ENCODE assay signal across 11 mouse cellular contexts in the genomic region with DNA sequence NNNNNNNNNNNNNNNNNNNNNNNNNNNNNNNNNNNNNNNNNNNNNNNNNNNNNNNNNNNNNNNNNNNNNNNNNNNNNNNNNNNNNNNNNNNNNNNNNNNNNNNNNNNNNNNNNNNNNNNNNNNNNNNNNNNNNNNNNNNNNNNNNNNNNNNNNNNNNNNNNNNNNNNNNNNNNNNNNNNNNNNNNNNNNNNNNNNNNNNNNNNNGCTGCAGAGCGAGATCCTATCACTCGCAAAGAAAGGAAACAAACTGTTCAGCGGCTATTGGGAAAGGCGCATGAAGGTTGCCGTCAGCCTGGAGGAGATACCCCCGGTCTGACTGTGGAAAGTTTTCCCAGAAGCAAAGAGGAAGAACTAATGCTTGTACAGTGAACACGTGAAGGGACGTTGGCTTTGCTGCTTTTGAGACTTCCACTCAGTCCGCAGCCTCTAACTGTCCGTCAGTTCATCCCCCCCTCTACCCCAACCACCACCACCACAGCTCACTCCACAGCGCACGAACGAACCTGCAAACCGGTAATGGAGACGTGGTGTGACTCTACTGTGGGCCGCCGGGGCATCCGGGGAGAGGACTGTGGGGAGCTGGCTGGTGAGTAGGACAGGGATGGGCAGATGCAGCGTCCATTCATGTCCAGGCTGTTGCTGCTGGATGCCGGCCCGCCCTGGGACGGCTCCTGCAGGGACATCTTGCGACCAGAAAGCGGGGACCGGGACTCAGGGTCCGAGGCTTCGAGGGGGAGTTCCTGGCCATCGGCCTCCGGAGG. TPM values are rescaled to one million over a fixed set of nuclear protein-coding genes. Genes with fewer than 3 reads are reported as not detected.
DNase-seq lines count a peak whose midpoint lies in the region; ATAC-seq and TF ChIP-seq lines count a peak whose summit lies in the region.
"Had no signal": no experiment of that assay in that cellular context is flagged by ENCODE, and none has a peak within 500 bp of the region (broad histone marks: within the 10 kb centered on the region; RNA-seq: fewer than 3 reads in every experiment).

No protein-coding gene starts in this region.

- in situ Hi-C loops in ES-E14 (cut with MboI; ENCODE audit: low sequenced_read_pairs in 2 of 2, unreplicated experiment in 2 of 2) = no loop called here

- 27% methylated on average over 29 of the region's 29 CpGs for WGBS in cerebellum, adult 2 months
- 72% methylated on average over 29 of the region's 29 CpGs for WGBS in kidney, embryonic 16.5 days
- WGBS in intestine, postnatal 0 days = 61% methylated on average over 29 of the region's 29 CpGs

- H3K4me3 ChIP-seq in cerebellum, adult 2 months (replicated peaks; ENCODE audit: insufficient read depth, low read depth, low read length) = no peak overlapping the region
- H3K4me3 ChIP-seq in kidney, embryonic 16.5 days (ENCODE audit: low read length) = peak overlapping the region; percentile 17
- H3K4me3 ChIP-seq in ES-E14 (ENCODE audit: insufficient read depth in 1 of 2, low read depth in 1 of 2, low read length in 2 of 2, poor library complexity in 1 of 2, severe bottlenecking in 1 of 2) = peak overlapping the region; percentile 42
- H3K4me3 ChIP-seq in intestine, postnatal 0 days (ENCODE audit: low read depth, low read length) = no peak overlapping the region
- H3K4me3 ChIP-seq: midbrain, embryonic 15.5 days had no signal

- DNase-seq in cerebellum, adult 2 months = peak in 1 of 2 experiments; percentile 58
- no peak for DNase-seq in cerebellum, adult 9-11 months
- no peak for DNase-seq in kidney, adult 18-20 months
- DNase-seq in ES-E14 (ENCODE audit: low read depth, low spot score) = no peak
- no peak for DNase-seq in ovary, adult 18-20 months (ENCODE audit: low spot score)
- no peak for DNase-seq in layer of hippocampus, adult 11-12 months (ENCODE audit: low spot score)
- DNase-seq: layer of hippocampus, postnatal 36 days had no signal

- H3K4me1 ChIP-seq in cerebellum, adult 2 months (ENCODE audit: control insufficient read depth, insufficient read depth, low read length) = peaks cover 30% of the 10 kb centered on the region
- no peaks in the 10 kb centered on the region for H3K4me1 ChIP-seq in kidney, embryonic 16.5 days (ENCODE audit: insufficient read depth, low read length)
- H3K4me1 ChIP-seq in ES-E14 (ENCODE audit: control insufficient read depth in 2 of 2, insufficient read depth in 2 of 2, low read length in 2 of 2, poor library complexity in 1 of 2) = peaks cover 5 to 13% of the 10 kb centered on the region in 2 experiments
- H3K4me1 ChIP-seq in intestine, postnatal 0 days (replicated peaks; ENCODE audit: control insufficient read depth, insufficient read depth, low read length) = no peaks in the 10 kb centered on the region
- H3K4me1 ChIP-seq: midbrain, embryonic 15.5 days had no signal

- no peaks in the 10 kb centered on the region for H3K27me3 ChIP-seq in cerebellum, adult 2 months (ENCODE audit: control insufficient read depth, insufficient read depth, low read length)
- H3K27me3 ChIP-seq in kidney, embryonic 16.5 days (ENCODE audit: insufficient read depth, low read length) = no peaks in the 10 kb centered on the region
- H3K27me3 ChIP-seq in intestine, postnatal 0 days (replicated peaks; ENCODE audit: control insufficient read depth, insufficient read depth, low read length) = no peaks in the 10 kb centered on the region
- H3K27me3 ChIP-seq: midbrain, embryonic 15.5 days had no signal

- peak overlapping the region; percentile 80 for H3K27ac ChIP-seq in cerebellum, adult 2 months (ENCODE audit: insufficient read depth, low read length)
- peak overlapping the region; percentile 86 for H3K27ac ChIP-seq in kidney, embryonic 16.5 days (ENCODE audit: low read length)
- no peak overlapping the region for H3K27ac ChIP-seq in ES-E14 (ENCODE audit: insufficient read depth, low read depth, low read length, poor library complexity, severe bottlenecking)
- peak overlapping the region; percentile 46; the same call in 1 of the 2 replicates for H3K27ac ChIP-seq in intestine, postnatal 0 days (ENCODE audit: low read depth, low read length)
- H3K27ac ChIP-seq: hindbrain, embryonic 14.5 days; midbrain, embryonic 15.5 days had no signal

- peaks cover 12% of the 10 kb centered on the region for H3K36me3 ChIP-seq in kidney, embryonic 16.5 days (ENCODE audit: insufficient read depth, low read length)
- peaks cover 5% of the 10 kb centered on the region; the same call in 1 of the 2 replicates for H3K36me3 ChIP-seq in ES-E14 (ENCODE audit: control insufficient read depth, insufficient read depth, low read length, poor library complexity, severe bottlenecking)
- H3K36me3 ChIP-seq in intestine, postnatal 0 days (ENCODE audit: control insufficient read depth, insufficient read depth) = peaks cover 10% of the 10 kb centered on the region; the same call in 1 of the 2 replicates

- H3K4me2 ChIP-seq in kidney, embryonic 16.5 days (replicated peaks; ENCODE audit: low read depth, low read length) = peak overlapping the region; percentile 34
- peak overlapping the region; percentile 21 for H3K4me2 ChIP-seq in intestine, postnatal 0 days (replicated peaks; ENCODE audit: low read depth)
- H3K4me2 ChIP-seq: hindbrain, embryonic 14.5 days; midbrain, embryonic 15.5 days had no signal

- no peak for TF ChIP-seq CTCF in cerebellum, adult 2 months (IDR thresholded peaks at IDR 0.05; ENCODE audit: borderline replicate concordance, insufficient read depth, low read depth, low read length)
- TF ChIP-seq CTCF in intestine, postnatal 0 days (IDR thresholded peaks at IDR 0.05; ENCODE audit: low read depth) = no peak

- no peak for TF ChIP-seq POLR2A in cerebellum, adult 2 months (IDR thresholded peaks at IDR 0.05; ENCODE audit: borderline replicate concordance, insufficient read depth, low read length)

- peak overlapping the region; percentile 52 for H3K9ac ChIP-seq in kidney, embryonic 16.5 days (replicated peaks; ENCODE audit: low read length)
- peak overlapping the region; percentile 2 for H3K9ac ChIP-seq in ES-E14 (ENCODE audit: insufficient read depth, low read depth, low read length, poor library complexity, severe bottlenecking)
- no peak overlapping the region for H3K9ac ChIP-seq in intestine, postnatal 0 days (ENCODE audit: low read depth, low read length)
- H3K9ac ChIP-seq: hindbrain, embryonic 14.5 days; midbrain, embryonic 15.5 days had no signal

- ATAC-seq in kidney, embryonic 16.5 days (ENCODE audit: low FRiP score, low TSS enrichment) = peak; percentile 22; the same call in 1 of the 2 replicates
- ATAC-seq in intestine, postnatal 0 days = no peak
- ATAC-seq: midbrain, embryonic 15.5 days had no signal

- no peaks in the 10 kb centered on the region for H3K9me3 ChIP-seq in kidney, embryonic 16.5 days (ENCODE audit: low read length)
- no peaks in the 10 kb centered on the region for H3K9me3 ChIP-seq in ES-E14 (ENCODE audit: control insufficient read depth, insufficient read depth, low read depth, low read length)
- no peaks in the 10 kb centered on the region for H3K9me3 ChIP-seq in intestine, postnatal 0 days (ENCODE audit: control insufficient read depth)
- H3K9me3 ChIP-seq: midbrain, embryonic 15.5 days had no signal

TF ChIP-seq in ES-E14, 5 proteins besides CTCF, POLR2A, EP300 and RAD21:
- TF ChIP-seq ZNF384 (IDR thresholded peaks at IDR 0.05; ENCODE audit: low read depth, low read length) (no peak), HCFC1 (IDR thresholded peaks at IDR 0.05; ENCODE audit: borderline replicate concordance, insufficient read depth, low read length) (no peak), ZC3H11A (IDR thresholded peaks at IDR 0.05; ENCODE audit: borderline replicate concordance, low read depth, low read length) (no peak), CHD2 (IDR thresholded peaks at IDR 0.05; ENCODE audit: low read depth, low read length) (no peak), MAFK (IDR thresholded peaks at IDR 0.05; ENCODE audit: insufficient read depth, low read depth, low read length) (no peak)

RNA-seq across cellular contexts. Expression of gene Camkk2, which starts 15.8 kb away (rescaled TPM):
- polyA plus RNA-seq in cerebellum, adult 2 months (2012; rRNA removed) = 212 and 243 TPM in 2 replicates
- 35.6 and 44.7 TPM in 2 replicates for polyA plus RNA-seq in kidney, embryonic 16.5 days (2015; fragmentation: Nextera tagmentation; extraction: Ambion mirVana)
- total RNA-seq in ES-E14 (2012; rRNA removed) = 12.7 and 16.1 TPM in 2 replicates
- 11.0 and 13.4 TPM in 2 replicates for polyA plus RNA-seq in intestine, postnatal 0 days (2015; fragmentation: Nextera tagmentation; extraction: Ambion mirVana)

RNA-seq across cellular contexts. Expression of gene P2rx4, which starts 56.1 kb away (rescaled TPM):
- 42.0 and 48.3 TPM in 2 replicates for polyA plus RNA-seq in cerebellum, adult 2 months (2012; rRNA removed)
- 25.0 and 26.1 TPM in 2 replicates for polyA plus RNA-seq in kidney, embryonic 16.5 days (2015; fragmentation: Nextera tagmentation; extraction: Ambion mirVana)
- total RNA-seq in ES-E14 (2012; rRNA removed) = 7.5 and 12.6 TPM in 2 replicates
- polyA plus RNA-seq in intestine, postnatal 0 days (2015; fragmentation: Nextera tagmentation; extraction: Ambion mirVana) = 90.3 and 104 TPM in 2 replicates

RNA-seq across cellular contexts. Expression of gene Anapc5, which starts 57.7 kb away (rescaled TPM):
- polyA plus RNA-seq in cerebellum, adult 2 months (2012; rRNA removed) = 325 and 326 TPM in 2 replicates
- 441 and 462 TPM in 2 replicates for polyA plus RNA-seq in kidney, embryonic 16.5 days (2015; fragmentation: Nextera tagmentation; extraction: Ambion mirVana)
- 285 and 344 TPM in 2 replicates for total RNA-seq in ES-E14 (2012; rRNA removed)
- polyA plus RNA-seq in intestine, postnatal 0 days (2015; fragmentation: Nextera tagmentation; extraction: Ambion mirVana) = 134 and 145 TPM in 2 replicates

Comparison
In these comparisons a context has a peak if more than half of its experiments do, and no peak if none do; other contexts are left out.
1. H3K4me3 ChIP-seq: peak in kidney, embryonic 16.5 days (single experiment) and ES-E14 (2 of 2); none in cerebellum, adult 2 months (single experiment) and intestine, postnatal 0 days (single experiment).